ENCODE assay signal across 10 mouse cellular contexts in the genomic region with DNA sequence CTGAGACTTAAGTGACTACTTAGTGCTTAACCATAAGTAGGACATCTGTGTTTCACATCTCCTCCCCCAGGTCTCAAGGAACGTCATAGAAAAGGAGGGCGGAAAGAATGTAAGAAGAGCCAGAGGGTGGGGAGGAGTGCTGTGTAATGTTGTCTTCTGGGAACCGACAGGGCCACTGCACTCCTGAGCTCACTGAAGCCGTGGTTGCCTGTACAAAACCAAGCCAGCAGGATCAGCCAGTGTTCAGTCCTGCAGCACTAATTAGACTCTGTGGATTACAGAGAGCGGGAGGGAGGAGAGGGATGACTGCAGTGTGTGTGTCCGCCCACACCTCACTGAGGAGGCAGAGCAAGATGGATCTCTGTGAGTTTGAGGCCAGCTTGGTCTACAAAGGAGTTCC. TPM values are rescaled to one million over a fixed set of nuclear protein-coding genes. Genes with fewer than 3 reads are reported as not detected.
DNase-seq lines count a peak whose midpoint lies in the region; ATAC-seq and TF ChIP-seq lines count a peak whose summit lies in the region.
"Had no signal": no experiment of that assay in that cellular context is flagged by ENCODE, and none has a peak within 500 bp of the region (broad histone marks: within the 10 kb centered on the region; RNA-seq: fewer than 3 reads in every experiment).

No protein-coding gene starts in this region.

- DNase-seq in layer of hippocampus, postnatal 36 days: peak; percentile 31 to 43
- DNase-seq in layer of hippocampus, adult 9-10 months (ENCODE audit: low spot score): no peak
- peak; percentile 78 for DNase-seq in cerebellum, adult 9-11 months
- DNase-seq in liver, postnatal 0 days: no peak
- DNase-seq in adrenal gland, postnatal 4 days (ENCODE audit: low spot score in 2 of 2): no peak

- H3K9ac ChIP-seq in hindbrain, embryonic 13.5 days: no peak overlapping the region
- no peak overlapping the region for H3K9ac ChIP-seq in midbrain, embryonic 15.5 days
- H3K9ac ChIP-seq in liver, postnatal 0 days (replicated peaks): no peak overlapping the region
- H3K9ac ChIP-seq: heart, embryonic 13.5 days; midbrain, embryonic 12.5 days had no signal

- peaks cover 9% of the 10 kb centered on the region for H3K9me3 ChIP-seq in hindbrain, embryonic 13.5 days
- H3K9me3 ChIP-seq in midbrain, embryonic 15.5 days: peaks cover 6% of the 10 kb centered on the region; the same call in 1 of the 2 replicates
- H3K9me3 ChIP-seq in liver, postnatal 0 days (ENCODE audit: low read length): no peaks in the 10 kb centered on the region; the same call in 1 of the 2 replicates

- H3K27ac ChIP-seq in hindbrain, embryonic 13.5 days: peak overlapping the region; percentile 58; the same call in 1 of the 2 replicates
- H3K27ac ChIP-seq in midbrain, embryonic 15.5 days: no peak overlapping the region
- H3K27ac ChIP-seq in liver, postnatal 0 days (ENCODE audit: low read depth): no peak overlapping the region
- H3K27ac ChIP-seq: heart, embryonic 13.5 days had no signal

- peaks cover 4% of the 10 kb centered on the region; the same call in 1 of the 2 replicates for H3K36me3 ChIP-seq in hindbrain, embryonic 13.5 days
- no peaks in the 10 kb centered on the region for H3K36me3 ChIP-seq in midbrain, embryonic 15.5 days (replicated peaks)
- no peaks in the 10 kb centered on the region for H3K36me3 ChIP-seq in liver, postnatal 0 days (replicated peaks; ENCODE audit: insufficient read depth, low read length)
- H3K36me3 ChIP-seq: midbrain, embryonic 12.5 days had no signal

- H3K27me3 ChIP-seq in hindbrain, embryonic 13.5 days: no peaks in the 10 kb centered on the region
- H3K27me3 ChIP-seq in midbrain, embryonic 15.5 days (replicated peaks): no peaks in the 10 kb centered on the region
- no peaks in the 10 kb centered on the region for H3K27me3 ChIP-seq in liver, postnatal 0 days (ENCODE audit: insufficient read depth, low read length)
- H3K27me3 ChIP-seq: heart, embryonic 13.5 days; midbrain, embryonic 12.5 days had no signal

- no peak for TF ChIP-seq EP300 in liver, postnatal 0 days (IDR thresholded peaks at IDR 0.05; ENCODE audit: low read depth)

- peaks cover 32% of the 10 kb centered on the region for H3K4me1 ChIP-seq in hindbrain, embryonic 13.5 days (replicated peaks)
- peaks cover 18% of the 10 kb centered on the region for H3K4me1 ChIP-seq in midbrain, embryonic 15.5 days
- H3K4me1 ChIP-seq in liver, postnatal 0 days (ENCODE audit: insufficient read depth): peaks cover 3% of the 10 kb centered on the region

- ATAC-seq in hindbrain, embryonic 13.5 days (ENCODE audit: low FRiP score): peak; percentile 80; the same call in 1 of the 2 replicates
- 0 out of 2 replicates have a peak, but pooled peaks have one; percentile 45 for ATAC-seq in midbrain, embryonic 15.5 days (replicated peaks)
- ATAC-seq in liver, postnatal 0 days: no peak
- ATAC-seq in megakaryocyte, adult 5-6 weeks (ENCODE audit: poor library complexity, severe bottlenecking): no peak

- no peak overlapping the region for H3K4me3 ChIP-seq in hindbrain, embryonic 13.5 days
- no peak overlapping the region for H3K4me3 ChIP-seq in midbrain, embryonic 15.5 days
- no peak overlapping the region for H3K4me3 ChIP-seq in liver, postnatal 0 days (ENCODE audit: low read depth, low read length)
- H3K4me3 ChIP-seq: heart, embryonic 13.5 days; midbrain, embryonic 12.5 days had no signal

- no peak overlapping the region for H3K4me2 ChIP-seq in hindbrain, embryonic 13.5 days
- H3K4me2 ChIP-seq in midbrain, embryonic 15.5 days: no peak overlapping the region
- no peak overlapping the region for H3K4me2 ChIP-seq in liver, postnatal 0 days (ENCODE audit: low read depth, low read length)
- H3K4me2 ChIP-seq: midbrain, embryonic 12.5 days had no signal

- WGBS in hindbrain, embryonic 13.5 days: 30% methylated on average over 6 of the region's 6 CpGs
- 27% methylated on average over 6 of the region's 6 CpGs for WGBS in midbrain, embryonic 15.5 days
- 79% methylated on average over 6 of the region's 6 CpGs for WGBS in liver, postnatal 0 days (ENCODE audit: insufficient replicate concordance)

- no peak for TF ChIP-seq CTCF in liver, postnatal 0 days (IDR thresholded peaks at IDR 0.05; ENCODE audit: low read depth)

RNA-seq across cellular contexts. Expression of a gene that starts 13.5 kb away (rescaled TPM):
- 10 to 100 TPM; 16.3 to 16.6 TPM for total RNA-seq in layer of hippocampus, postnatal 36 days (2021)
- 7.7 and 8.2 TPM in 2 replicates for polyA plus RNA-seq in hindbrain, embryonic 13.5 days (2015; fragmentation: Nextera tagmentation; extraction: Ambion mirVana)
- polyA plus RNA-seq in midbrain, embryonic 15.5 days (2015; fragmentation: Nextera tagmentation; extraction: Ambion mirVana): 7.6 and 8.1 TPM in 2 replicates
- polyA plus RNA-seq in liver, postnatal 0 days (2015; fragmentation: Nextera tagmentation; extraction: Ambion mirVana): 1.7 and 2.0 TPM in 2 replicates
- total RNA-seq in megakaryocyte, adult 5-6 weeks (2015): 35.4 and 35.8 TPM in 2 replicates
- 45.7 and 51.7 TPM in 2 replicates for total RNA-seq in megakaryocyte, adult 5-6 weeks (2017)
- total RNA-seq in adrenal gland, postnatal 4 days (2021): 10 to 100 TPM; 33.7 to 35.2 TPM

Comparison
In these comparisons a context has a peak if more than half of its experiments do, and no peak if none do; other contexts are left out.
1. DNase-seq: peak in layer of hippocampus, postnatal 36 days (2 of 2) and cerebellum, adult 9-11 months (single experiment); none in layer of hippocampus, adult 9-10 months (single experiment), liver, postnatal 0 days (single experiment) and adrenal gland, postnatal 4 days (0 of 2).
2. ATAC-seq: peak in hindbrain, embryonic 13.5 days (single experiment) and midbrain, embryonic 15.5 days (single experiment); none in liver, postnatal 0 days (single experiment) and megakaryocyte, adult 5-6 weeks (single experiment).